Mouse (Mus musculus): ENCODE results near the gene Rheb.
A peak's percentile ranks its signal among the peaks of the same experiment; 100 is the strongest.

GRCm38 (mm10) chr5:24800416-24800815 lies 42.0 kb downstream of the Rheb start:
- peak; percentile 50; the same call in 1 of the 2 replicates for TF ChIP-seq CTCF (IDR thresholded peaks at IDR 0.05; ENCODE audit: extremely low read depth, insufficient read length, insufficient replicate concordance, low read depth, low read length)
- TF ChIP-seq POLR2A (IDR thresholded peaks at IDR 0.05; ENCODE audit: low read depth, low read length), result no peak
